Mouse (Mus musculus): ENCODE results near the gene Otulin. TPM values are rescaled to one million over a fixed set of nuclear protein-coding genes. Genes with fewer than 3 reads are reported as not detected.

The Otulin gene
- polyA plus RNA-seq, 1 experiment from 2014 or later, result 28.2 TPM

DNA sequence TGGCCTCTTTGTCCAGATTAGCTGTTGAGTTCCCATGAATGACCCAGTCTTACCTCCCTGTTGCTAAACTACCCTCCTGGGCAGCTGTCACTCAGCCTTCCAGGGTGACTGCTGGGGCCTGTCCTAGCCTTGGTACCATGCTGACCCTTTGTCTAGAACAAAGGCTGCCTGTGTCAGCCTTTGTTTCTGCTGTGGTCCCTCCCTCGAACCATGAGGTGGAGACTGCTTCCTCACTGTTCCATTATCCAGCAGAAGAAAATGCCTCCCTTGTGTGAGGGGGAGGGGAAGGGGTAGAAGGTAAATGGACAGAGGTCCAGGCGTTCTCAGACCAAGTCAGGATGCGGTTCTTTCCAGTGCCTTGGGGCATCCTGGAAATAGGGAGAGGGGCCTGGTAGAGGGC is 48.9 kb downstream of the Otulin start:
- 24% methylated on average over 3 of the region's 3 CpGs for WGBS
- Histone ChIP-seq H3K36me3 (peaks cover 9% of the 10 kb centered on the region; the same call in 1 of the 2 replicates), H3K4me3 (no peak overlapping the region), H3K27ac (replicated peaks) (peak overlapping the region; percentile 74), H3K4me1 (peaks cover 16% of the 10 kb centered on the region), H3K27me3 (ENCODE audit: low read depth, poor library complexity, severe bottlenecking) (no peaks in the 10 kb centered on the region), H3K9me3 (replicated peaks) (no peaks in the 10 kb centered on the region)
- DNase-seq (ENCODE audit: low spot score), result peak; percentile 65

DNA sequence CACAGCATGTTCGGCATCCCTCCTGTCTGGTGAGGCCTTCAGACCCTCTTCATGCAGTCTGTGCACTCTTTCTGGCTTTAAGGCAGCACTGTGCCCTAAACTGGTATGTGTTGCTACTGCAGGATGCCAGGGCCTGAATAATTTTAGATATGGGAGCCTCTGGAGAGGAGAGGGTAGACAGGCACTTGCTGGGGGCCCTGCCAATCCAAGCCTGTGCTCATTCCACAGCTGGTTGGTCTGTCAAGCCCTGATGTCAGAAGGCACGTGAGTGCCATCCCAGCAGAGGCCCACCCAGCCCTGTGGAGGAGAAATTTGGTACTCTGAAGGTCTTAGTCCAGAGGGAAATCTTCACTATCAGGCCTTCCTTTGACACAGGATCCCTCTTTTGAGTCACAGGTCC is 49.7 kb downstream of the Otulin start:
- WGBS, result 73% methylated on average over 2 of the region's 2 CpGs
- Histone ChIP-seq H3K36me3 (peaks cover 9% of the 10 kb centered on the region; the same call in 1 of the 2 replicates), H3K9me3 (replicated peaks) (no peaks in the 10 kb centered on the region), H3K27ac (replicated peaks) (peak overlapping the region; percentile 74), H3K27me3 (ENCODE audit: low read depth, poor library complexity, severe bottlenecking) (no peaks in the 10 kb centered on the region), H3K4me1 (peaks cover 16% of the 10 kb centered on the region), H3K4me3 (no peak overlapping the region)
- no peak for DNase-seq (ENCODE audit: low spot score)

DNA sequence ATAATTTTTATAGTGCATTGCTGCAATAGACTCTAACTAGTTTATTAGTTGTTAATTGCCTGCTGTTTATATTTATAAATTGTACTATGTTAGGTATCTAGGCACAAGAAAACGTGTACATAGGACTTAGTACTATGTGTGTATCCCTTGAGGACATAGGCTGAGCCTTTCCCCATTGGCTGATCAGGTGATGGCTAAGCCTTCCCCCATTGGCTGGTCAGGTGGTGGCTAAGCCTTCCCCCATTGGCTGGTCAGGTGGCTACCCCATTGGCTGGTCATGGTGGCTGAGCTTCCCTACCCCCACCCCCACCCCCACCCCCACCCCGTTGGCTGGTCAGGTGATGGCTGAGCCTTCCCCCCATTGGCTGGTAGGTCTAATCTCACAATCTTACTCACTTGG is 50.6 kb downstream of the Otulin start:
- H3K27me3 ChIP-seq (ENCODE audit: low read depth, poor library complexity, severe bottlenecking), result no peaks in the 10 kb centered on the region
- H3K4me1 ChIP-seq, result peaks cover 16% of the 10 kb centered on the region
- no peak overlapping the region for H3K4me3 ChIP-seq
- H3K27ac ChIP-seq (replicated peaks), result no peak overlapping the region
- WGBS, result 83% methylated on average over 2 of the region's 2 CpGs
- H3K9me3 ChIP-seq (replicated peaks), result no peaks in the 10 kb centered on the region
- no peak for DNase-seq (ENCODE audit: low spot score)
- peaks cover 9% of the 10 kb centered on the region; the same call in 1 of the 2 replicates for H3K36me3 ChIP-seq

DNA sequence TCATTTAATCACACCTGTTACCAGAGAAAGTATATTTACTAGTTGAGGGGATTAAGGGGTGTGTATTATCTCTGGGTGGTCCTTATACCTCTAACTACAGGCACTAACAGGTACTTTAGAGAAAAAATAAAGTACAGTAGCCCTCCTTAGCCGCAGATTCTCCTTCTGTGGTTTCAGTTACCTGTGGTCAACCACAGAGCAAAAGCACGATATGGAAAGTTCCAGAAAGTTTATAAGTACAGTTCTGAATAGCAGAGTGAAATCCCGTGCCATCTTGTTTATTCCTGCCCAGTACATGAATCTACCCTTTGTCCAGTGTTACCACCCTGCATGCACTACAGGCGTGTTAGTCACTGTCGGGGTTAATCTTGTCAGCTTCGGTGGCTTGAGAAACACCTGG is 51.6 kb downstream of the Otulin start:
- Histone ChIP-seq H3K36me3 (peaks cover 9% of the 10 kb centered on the region; the same call in 1 of the 2 replicates), H3K27ac (replicated peaks) (no peak overlapping the region), H3K4me3 (no peak overlapping the region), H3K9me3 (replicated peaks) (no peaks in the 10 kb centered on the region), H3K27me3 (ENCODE audit: low read depth, poor library complexity, severe bottlenecking) (no peaks in the 10 kb centered on the region), H3K4me1 (peaks cover 16% of the 10 kb centered on the region)
- WGBS, result 90% methylated on average over 6 of the region's 6 CpGs
- DNase-seq (ENCODE audit: low spot score), result no peak

DNA sequence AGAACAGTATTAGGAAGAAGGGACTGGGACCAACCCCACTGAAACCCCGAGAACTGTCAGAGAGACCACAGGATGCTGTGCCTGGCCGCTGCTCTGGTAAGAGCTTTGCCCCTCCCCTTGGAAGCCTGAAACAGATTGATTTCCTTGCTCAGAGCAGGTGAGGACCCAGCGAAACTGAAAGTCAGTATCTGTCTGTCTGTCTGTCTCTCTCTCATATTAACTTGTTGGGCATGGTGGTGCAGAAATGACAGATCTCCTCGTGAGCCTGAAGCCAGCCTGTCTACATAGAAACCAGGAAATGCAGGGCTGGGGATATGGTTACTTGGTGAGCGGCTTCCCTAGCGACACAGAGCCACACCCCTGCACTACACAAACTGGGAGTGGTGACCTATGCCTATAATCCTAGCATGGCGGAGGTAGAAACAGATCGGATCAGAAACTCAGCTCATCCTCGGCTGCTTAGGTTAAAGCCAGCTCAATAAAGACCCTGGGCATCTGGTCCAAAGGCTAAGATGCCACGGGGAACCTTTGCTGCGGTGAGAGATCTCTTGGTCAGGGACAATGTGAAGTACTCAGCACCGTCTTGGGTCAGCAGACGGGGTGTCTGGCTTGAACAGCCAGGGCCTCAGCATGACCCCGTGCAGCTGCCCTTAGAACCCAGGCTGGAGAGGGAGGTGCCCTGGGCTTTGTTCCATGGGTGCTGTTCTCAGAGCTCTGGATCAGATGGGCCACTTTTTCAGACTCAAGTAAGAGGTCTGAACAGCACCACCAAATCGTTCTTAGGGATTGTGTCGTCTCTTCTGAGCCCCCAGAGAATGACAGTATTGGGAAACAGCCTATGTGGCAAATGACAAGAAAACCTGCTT is 52.3 kb downstream of the Otulin start:
- DNase-seq (ENCODE audit: low spot score), result no peak
- no peak overlapping the region for H3K4me3 ChIP-seq
- no peak overlapping the region for H3K27ac ChIP-seq (replicated peaks)
- H3K9me3 ChIP-seq (replicated peaks), result no peaks in the 10 kb centered on the region
- H3K36me3 ChIP-seq, result peaks cover 8% of the 10 kb centered on the region; the same call in 1 of the 2 replicates
- no peaks in the 10 kb centered on the region for H3K27me3 ChIP-seq (ENCODE audit: low read depth, poor library complexity, severe bottlenecking)
- H3K4me1 ChIP-seq, result peaks cover 16% of the 10 kb centered on the region
- 82% methylated on average over 16 of the region's 16 CpGs for WGBS

DNA sequence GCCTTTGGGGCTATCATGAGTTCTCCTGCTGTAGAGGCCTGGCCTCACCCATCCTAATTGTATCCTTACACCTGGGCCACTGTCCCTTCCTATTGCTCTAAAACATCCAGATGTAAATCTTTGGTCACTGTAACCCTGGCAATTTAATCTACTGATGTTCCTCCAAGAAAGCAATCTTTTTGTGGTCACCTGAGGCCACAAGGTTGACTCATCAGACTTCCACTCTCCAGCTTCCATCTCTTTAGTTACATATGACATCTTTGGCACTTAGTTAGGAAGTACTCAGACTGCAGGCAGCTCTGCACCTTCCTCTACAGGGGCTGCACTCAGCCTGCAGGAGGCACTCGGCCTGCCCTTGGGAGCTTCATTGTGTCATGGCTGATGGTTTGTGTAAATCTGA is 53.6 kb downstream of the Otulin start:
- WGBS, result 80% methylated on average over 1 of the region's 1 CpGs
- H3K4me3 ChIP-seq, result no peak overlapping the region
- no peaks in the 10 kb centered on the region for H3K9me3 ChIP-seq (replicated peaks)
- H3K36me3 ChIP-seq, result 0 out of 2 replicates have a peak, but pooled peaks cover 10% of the 10 kb centered on the region
- DNase-seq (ENCODE audit: low spot score), result no peak
- H3K27ac ChIP-seq (replicated peaks), result no peak overlapping the region
- H3K27me3 ChIP-seq (ENCODE audit: low read depth, poor library complexity, severe bottlenecking), result no peaks in the 10 kb centered on the region
- peaks cover 13% of the 10 kb centered on the region for H3K4me1 ChIP-seq

DNA sequence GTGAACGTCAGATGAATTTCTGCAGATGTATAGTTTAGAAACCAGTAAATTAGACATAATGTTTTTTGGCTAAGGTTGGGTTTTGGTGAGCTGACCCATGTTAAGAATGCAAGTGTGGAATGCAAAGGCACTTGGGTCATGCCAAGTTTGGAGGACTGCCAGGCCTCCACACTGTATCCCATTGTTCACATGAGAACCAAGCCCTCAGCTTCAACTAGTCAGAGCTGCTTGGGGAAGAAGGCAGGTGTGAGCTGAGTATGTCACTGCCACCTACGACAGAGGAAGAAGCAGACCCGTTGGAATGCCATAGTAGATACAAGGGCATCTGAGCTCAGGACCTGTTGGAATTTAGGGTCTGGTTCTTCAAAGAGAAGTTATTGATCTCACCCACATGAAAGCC is 54.6 kb downstream of the Otulin start:
- Histone ChIP-seq H3K27me3 (ENCODE audit: low read depth, poor library complexity, severe bottlenecking) (no peaks in the 10 kb centered on the region), H3K4me1 (peaks cover 3% of the 10 kb centered on the region), H3K9me3 (replicated peaks) (no peaks in the 10 kb centered on the region), H3K27ac (replicated peaks) (no peak overlapping the region), H3K36me3 (0 out of 2 replicates have a peak, but pooled peaks cover 12% of the 10 kb centered on the region), H3K4me3 (no peak overlapping the region)
- 90% methylated on average over 3 of the region's 3 CpGs for WGBS
- no peak for DNase-seq (ENCODE audit: low spot score)

DNA sequence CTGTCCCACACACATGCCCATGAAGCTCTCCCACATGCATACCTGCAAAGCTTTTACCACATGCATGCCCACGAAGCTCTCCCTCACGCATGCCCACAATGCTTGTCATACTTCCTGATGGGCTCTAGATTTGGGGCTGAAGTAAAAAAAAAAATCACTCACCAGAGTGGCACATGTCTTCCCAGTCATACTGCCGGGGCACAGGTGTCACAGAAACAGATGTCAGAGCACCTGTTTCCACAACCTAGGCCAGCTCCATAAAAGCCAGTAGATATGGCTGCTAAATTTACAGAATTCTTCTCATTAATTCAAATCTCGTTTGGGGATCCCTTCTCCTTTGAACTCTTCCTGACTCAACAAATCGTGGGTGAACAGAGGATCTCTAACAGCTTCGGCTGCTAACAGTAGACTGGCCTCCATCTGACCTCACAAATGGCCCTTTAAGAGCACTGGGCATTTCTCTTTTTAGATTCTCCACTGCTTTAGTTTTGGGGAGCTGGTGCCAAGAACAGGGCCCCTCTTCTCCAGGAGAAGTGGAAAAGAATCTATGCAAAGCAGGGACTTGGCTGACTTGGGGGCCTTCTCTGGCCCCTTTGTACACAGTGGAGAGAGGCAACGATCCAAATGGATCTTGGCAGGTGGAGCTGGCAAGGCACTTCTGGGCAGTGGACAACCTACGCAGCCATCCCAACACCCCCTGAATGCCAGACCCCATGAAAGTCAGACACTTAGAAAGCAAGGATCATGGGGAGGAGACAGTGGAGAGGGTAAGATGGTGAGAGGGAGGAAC is 55.3 kb downstream of the Otulin start:
- WGBS, result 87% methylated on average over 8 of the region's 8 CpGs

DNA sequence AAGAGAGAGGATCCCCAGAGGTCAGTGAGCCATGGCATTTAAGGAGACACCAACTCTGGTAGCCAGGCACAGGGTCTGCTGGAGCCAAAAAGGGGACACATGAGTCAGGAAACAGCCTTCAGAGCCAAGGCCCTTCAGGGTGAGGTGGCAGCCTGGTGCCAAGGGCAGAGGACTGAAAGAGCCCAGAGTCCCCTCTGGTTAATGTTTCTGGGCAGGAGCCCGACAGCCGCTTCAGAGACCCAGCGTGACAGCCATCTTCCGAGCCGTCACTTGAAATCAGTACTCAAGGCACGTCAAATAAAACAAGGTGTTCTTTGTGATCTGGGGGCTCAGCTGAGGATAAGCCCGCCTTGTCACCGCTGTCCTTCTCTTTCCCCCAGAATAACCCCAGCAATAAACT is 59.3 kb downstream of the Otulin start:
- Histone ChIP-seq H3K4me1 (no peaks in the 10 kb centered on the region), H3K4me3 (no peak overlapping the region), H3K27me3 (ENCODE audit: low read depth, poor library complexity, severe bottlenecking) (no peaks in the 10 kb centered on the region), H3K9me3 (replicated peaks) (no peaks in the 10 kb centered on the region), H3K36me3 (0 out of 2 replicates have a peak, but pooled peaks cover 17% of the 10 kb centered on the region), H3K27ac (replicated peaks) (no peak overlapping the region)
- 97% methylated on average over 8 of the region's 8 CpGs for WGBS
- DNase-seq (ENCODE audit: low spot score), result no peak

More for the DNA sequence above, 55.3 kb downstream of the Otulin start:
- DNase-seq (ENCODE audit: low spot score), result no peak
- Histone ChIP-seq H3K4me3 (no peak overlapping the region), H3K4me1 (no peaks in the 10 kb centered on the region), H3K36me3 (0 out of 2 replicates have a peak, but pooled peaks cover 12% of the 10 kb centered on the region), H3K27me3 (ENCODE audit: low read depth, poor library complexity, severe bottlenecking) (no peaks in the 10 kb centered on the region), H3K27ac (replicated peaks) (no peak overlapping the region), H3K9me3 (replicated peaks) (no peaks in the 10 kb centered on the region)

DNA sequence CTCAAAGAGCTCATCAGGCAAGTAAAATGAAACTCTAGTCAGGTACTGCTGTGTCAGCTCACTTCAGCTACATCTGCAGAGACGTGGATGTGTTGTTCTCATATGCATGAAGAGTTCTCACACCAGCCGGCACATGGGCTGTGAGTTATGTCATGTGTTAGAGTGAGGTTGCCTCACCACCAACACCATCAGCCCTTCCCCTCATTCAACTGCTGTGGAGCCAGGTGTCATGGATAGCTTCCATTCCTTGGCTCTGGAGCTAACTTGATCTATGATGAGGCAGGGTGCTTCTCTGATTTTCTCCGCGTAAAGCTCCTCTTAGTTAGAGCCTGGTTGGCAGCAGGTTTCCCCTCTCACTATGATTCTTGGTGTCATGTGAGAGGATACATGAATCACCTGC is 60.1 kb downstream of the Otulin start:
- H3K9me3 ChIP-seq (replicated peaks), result no peaks in the 10 kb centered on the region
- peaks cover 22% of the 10 kb centered on the region; the same call in 1 of the 2 replicates for H3K36me3 ChIP-seq
- H3K27me3 ChIP-seq (ENCODE audit: low read depth, poor library complexity, severe bottlenecking), result no peaks in the 10 kb centered on the region
- no peak overlapping the region for H3K27ac ChIP-seq (replicated peaks)
- no peak overlapping the region for H3K4me3 ChIP-seq
- whole genome bisulfite sequencing, result 97% methylated on average over 4 of the region's 4 CpGs
- no peak for DNase-seq (ENCODE audit: low spot score)
- H3K4me1 ChIP-seq, result no peaks in the 10 kb centered on the region

DNA sequence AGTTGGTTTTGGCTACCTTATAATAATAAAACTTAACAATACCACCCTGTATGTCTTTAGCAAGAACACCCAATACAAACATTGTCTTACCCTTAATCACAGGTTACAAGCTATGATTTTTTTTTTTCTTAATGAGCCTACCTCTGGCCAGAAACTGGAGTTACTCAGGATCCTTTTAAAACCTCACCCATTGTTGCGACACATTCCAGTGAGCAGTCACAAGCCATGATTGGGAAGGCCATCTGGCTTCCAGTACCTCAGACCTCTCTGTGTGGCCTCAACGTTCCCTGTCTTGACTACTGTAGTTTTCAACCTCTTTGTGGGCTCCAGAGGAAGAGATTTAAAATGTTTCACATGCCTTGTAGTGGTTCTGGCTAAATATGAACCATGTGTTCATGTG is 60.6 kb downstream of the Otulin start:
- H3K9me3 ChIP-seq (replicated peaks), result no peaks in the 10 kb centered on the region
- peaks cover 23% of the 10 kb centered on the region; the same call in 1 of the 2 replicates for H3K36me3 ChIP-seq
- WGBS, result 87% methylated on average over 2 of the region's 2 CpGs
- H3K27ac ChIP-seq (replicated peaks), result no peak overlapping the region
- no peaks in the 10 kb centered on the region for H3K4me1 ChIP-seq
- DNase-seq (ENCODE audit: low spot score), result no peak
- no peak overlapping the region for H3K4me3 ChIP-seq
- no peaks in the 10 kb centered on the region for H3K27me3 ChIP-seq (ENCODE audit: low read depth, poor library complexity, severe bottlenecking)

DNA sequence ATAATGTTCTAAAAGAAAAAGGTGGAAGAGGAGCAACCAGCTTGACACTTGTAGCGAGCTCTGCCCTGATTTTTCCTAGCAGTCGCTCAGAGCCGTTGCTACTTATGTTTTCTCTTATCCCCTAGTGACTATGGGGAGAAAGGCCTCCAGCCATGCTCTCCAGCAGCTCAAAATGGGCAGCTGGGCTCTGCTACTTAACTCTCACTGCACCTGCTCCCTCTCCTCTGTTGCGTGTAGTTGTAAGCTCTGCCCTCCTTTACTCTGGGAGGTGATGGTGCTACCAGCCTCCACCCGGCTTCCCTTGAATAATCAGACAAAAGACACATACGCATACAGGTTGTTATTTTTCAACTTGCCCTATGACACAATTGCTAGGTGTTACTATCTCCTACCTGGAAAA is 62.1 kb downstream of the Otulin start:
- no peak for DNase-seq (ENCODE audit: low spot score)
- Histone ChIP-seq H3K4me3 (no peak overlapping the region), H3K4me1 (no peaks in the 10 kb centered on the region), H3K9me3 (replicated peaks) (no peaks in the 10 kb centered on the region), H3K27me3 (ENCODE audit: low read depth, poor library complexity, severe bottlenecking) (no peaks in the 10 kb centered on the region), H3K27ac (replicated peaks) (no peak overlapping the region), H3K36me3 (peaks cover 23% of the 10 kb centered on the region; the same call in 1 of the 2 replicates)
- 88% methylated on average over 6 of the region's 6 CpGs for WGBS

Measured in midbrain, embryonic 10.5 days (tissue).